Mouse (Mus musculus) liver (tissue): ENCODE results near the gene Cdh15.

Experiments used
- DNase-seq: peaks from one replicate; pipeline ENCODE4 v3.0.0-alpha.2; 2020; ENCODE audit warnings: mixed read lengths

The Cdh15 gene

GRCm38 (mm10) chr8:122844161-122844560, 3.6 kb upstream of the Cdh15 start:
- no peak for DNase-seq

GRCm38 (mm10) chr8:122845662-122846061, 2.1 kb upstream of the Cdh15 start:
- DNase-seq: no peak

GRCm38 (mm10) chr8:122849152-122849910, 1.6 kb downstream of the Cdh15 start:
- DNase-seq: no peak

GRCm38 (mm10) chr8:122850641-122851240, 3.0 kb downstream of the Cdh15 start:
- DNase-seq: no peak

GRCm38 (mm10) chr8:122851692-122852545, 4.2 kb downstream of the Cdh15 start:
- no peak for DNase-seq

GRCm38 (mm10) chr8:122852546-122852905, 4.8 kb downstream of the Cdh15 start:
- no peak for DNase-seq

GRCm38 (mm10) chr8:122853340-122853771, 5.6 kb downstream of the Cdh15 start:
- no peak for DNase-seq

GRCm38 (mm10) chr8:122854388-122854787, 6.6 kb downstream of the Cdh15 start:
- no peak for DNase-seq

- no peak for DNase-seq
Observed at GRCm38 (mm10) chr8:122855123-122855522, 7.4 kb downstream of the Cdh15 start.

GRCm38 (mm10) chr8:122856288-122856687, 8.5 kb downstream of the Cdh15 start:
- DNase-seq: no peak

GRCm38 (mm10) chr8:122859843-122860242, 12.1 kb downstream of the Cdh15 start:
- DNase-seq: peak; percentile 38

GRCm38 (mm10) chr8:122864719-122865129, 17.0 kb downstream of the Cdh15 start:
- no peak for DNase-seq

- peak; percentile 32 for DNase-seq
Observed at GRCm38 (mm10) chr8:122865441-122865840, 17.7 kb downstream of the Cdh15 start.

- no peak for DNase-seq
Observed at GRCm38 (mm10) chr8:122866231-122866630, 18.5 kb downstream of the Cdh15 start.

- DNase-seq: no peak
Observed at GRCm38 (mm10) chr8:122867982-122868381, 20.2 kb downstream of the Cdh15 start.

GRCm38 (mm10) chr8:122870377-122870863, 22.7 kb downstream of the Cdh15 start:
- DNase-seq: peak; percentile 75

- peak; percentile 58 for DNase-seq
Observed at GRCm38 (mm10) chr8:122871663-122872062, 23.9 kb downstream of the Cdh15 start.

- DNase-seq: no peak
Observed at GRCm38 (mm10) chr8:122873171-122873570, 25.4 kb downstream of the Cdh15 start.

GRCm38 (mm10) chr8:122875186-122875585, 27.4 kb downstream of the Cdh15 start:
- DNase-seq: no peak

GRCm38 (mm10) chr8:122878231-122878630, 30.5 kb downstream of the Cdh15 start:
- DNase-seq: no peak

GRCm38 (mm10) chr8:122880302-122880701, 32.5 kb downstream of the Cdh15 start:
- no peak for DNase-seq

- DNase-seq: no peak
Observed at GRCm38 (mm10) chr8:122883671-122884070, 35.9 kb downstream of the Cdh15 start.

- DNase-seq: no peak
Observed at GRCm38 (mm10) chr8:122891440-122891839, 43.7 kb downstream of the Cdh15 start.
